Mouse (Mus musculus) spleen, adult 2 months (tissue): ENCODE results near the gene Peg3.

ENCODE experiments used
- CTCF ChIP-seq: fragments of 200-500 bp; IDR thresholded peaks from 2 replicates; pipeline ENCODE4 v1.5.1; 2011; ENCODE audit warnings: mild to moderate bottlenecking, inconsistent platforms; ENCODE audit not compliant: insufficient read depth, insufficient read length, insufficient replicate concordance; ENCODE audit errors: extremely low read depth
- POLR2A ChIP-seq: fragments of 200-500 bp; IDR thresholded peaks from 2 replicates; pipeline ENCODE4 v1.6.1; 2011; ENCODE audit warnings: low read depth, low read length, inconsistent platforms

DNA sequence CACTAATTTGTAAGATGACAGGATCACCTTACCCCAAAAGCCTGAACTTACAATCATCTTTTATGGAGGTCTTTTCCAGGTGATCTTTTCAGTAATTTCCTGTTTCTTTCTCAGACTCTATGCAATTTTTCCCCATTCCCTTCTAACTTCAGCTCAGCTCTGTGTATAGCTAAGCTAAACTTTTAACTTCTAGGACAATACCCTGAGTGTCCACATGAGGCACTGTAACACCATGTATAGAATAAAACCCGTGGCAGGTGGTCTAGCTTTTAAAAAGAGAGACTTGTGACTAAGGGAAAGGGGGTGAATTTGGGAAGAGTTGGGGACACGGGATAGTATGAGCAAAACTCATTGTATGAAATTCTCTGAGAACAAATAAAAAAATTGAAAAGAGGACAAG is 70.6 kb downstream of the Peg3 start:
- no peak for TF ChIP-seq POLR2A
- no peak for TF ChIP-seq CTCF
